Mouse (Mus musculus) 3T3-L1 (cell line): ENCODE measurements around the gene Luc7l.
A peak's percentile ranks its signal among the peaks of the same experiment; 100 is the strongest.
"Not testable (repeated sequence)": the region's sequence is repeated elsewhere in the genome, so short reads cannot be mapped to it uniquely, and the experiment has no call there.

Experiments
- DNase-seq: peaks from one replicate; pipeline ENCODE4 v3.0.0-alpha.2; 2015; ENCODE audit warnings: low read depth, low spot score

Luc7l gene

GRCm38 (mm10) chr17:26253399-26253798, 703 bp downstream of the Luc7l start:
- peak; percentile 40 for DNase-seq

- DNase-seq = no peak
Measured at GRCm38 (mm10) chr17:26255313-26255712, 2.6 kb downstream of the Luc7l start.

- peak; percentile 45 for DNase-seq
Measured at GRCm38 (mm10) chr17:26261826-26262225, 9.1 kb downstream of the Luc7l start.

- no peak for DNase-seq
Measured at GRCm38 (mm10) chr17:26262384-26262783, 9.7 kb downstream of the Luc7l start.

GRCm38 (mm10) chr17:26268851-26269250, 16.2 kb downstream of the Luc7l start:
- peak; percentile 63 for DNase-seq

- not testable (repeated sequence) for DNase-seq
Measured at GRCm38 (mm10) chr17:26269577-26269976, 16.9 kb downstream of the Luc7l start.

GRCm38 (mm10) chr17:26272586-26272985, 19.9 kb downstream of the Luc7l start:
- no peak for DNase-seq

GRCm38 (mm10) chr17:26275933-26276332, 23.2 kb downstream of the Luc7l start:
- no peak for DNase-seq

- peak; percentile 80 for DNase-seq
Measured at GRCm38 (mm10) chr17:26276711-26277110, 24.0 kb downstream of the Luc7l start.

GRCm38 (mm10) chr17:26286199-26286955, 33.7 kb downstream of the Luc7l start:
- DNase-seq = no peak

- DNase-seq = no peak
Measured at GRCm38 (mm10) chr17:26289475-26289874, 36.8 kb downstream of the Luc7l start.

- not testable (repeated sequence) for DNase-seq
Measured at GRCm38 (mm10) chr17:26298318-26298717, 45.6 kb downstream of the Luc7l start.

- DNase-seq = peak; percentile 87
Measured at GRCm38 (mm10) chr17:26314291-26314690, 61.6 kb downstream of the Luc7l start.

- no peak for DNase-seq
Measured at GRCm38 (mm10) chr17:26315474-26315873, 62.8 kb downstream of the Luc7l start.

- DNase-seq = no peak
Measured at GRCm38 (mm10) chr17:26318441-26318840, 65.7 kb downstream of the Luc7l start.
